Mouse (Mus musculus) ovary, adult 18-20 months (tissue): Measurements from ENCODE around the gene Abca1.

Source experiments
- DNase-seq: peaks from one replicate; pipeline ENCODE4 v3.0.0; 2022; ENCODE audit warnings: low spot score, mixed read lengths

The Abca1 gene

DNA sequence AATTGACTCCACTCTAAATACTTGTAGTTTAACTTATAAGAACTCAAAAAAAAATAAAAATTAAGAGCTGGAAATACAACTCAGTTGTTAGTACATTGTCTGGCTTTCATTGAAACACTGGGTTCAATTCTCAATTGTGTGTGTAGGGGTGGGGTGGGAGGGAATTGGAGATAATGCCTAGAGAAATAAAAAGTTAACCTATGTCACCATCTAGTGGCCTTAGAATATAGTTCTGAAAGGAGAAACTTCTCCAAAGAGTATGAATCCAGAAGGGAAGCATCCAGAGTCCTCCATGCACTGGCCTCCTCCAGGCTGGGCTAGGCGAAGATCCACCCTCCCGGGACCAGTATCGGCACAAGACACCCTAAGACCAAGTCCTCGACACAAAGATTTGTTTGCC lies 150.5 kb downstream of the Abca1 start:
- DNase-seq = no peak

DNA sequence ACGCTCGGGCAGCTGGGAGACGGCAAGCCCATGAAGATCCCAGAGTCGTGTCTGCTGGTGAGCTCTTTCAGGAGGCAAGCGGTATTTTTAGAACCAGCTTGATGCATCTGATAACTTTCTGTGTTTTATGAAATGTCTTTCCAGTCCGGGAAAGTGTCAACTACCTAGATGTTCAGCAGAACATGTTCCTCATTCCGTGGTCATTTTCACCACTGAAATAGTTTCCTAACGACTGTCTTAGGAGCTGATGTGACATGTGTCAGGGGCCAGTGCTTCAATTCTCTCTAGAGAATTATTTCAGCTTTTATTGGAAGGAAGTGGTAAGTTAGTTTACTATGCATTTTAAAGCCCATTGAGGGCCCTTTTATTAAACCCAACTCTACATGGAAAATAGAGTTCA lies 159.5 kb downstream of the Abca1 start:
- no peak for DNase-seq

DNA sequence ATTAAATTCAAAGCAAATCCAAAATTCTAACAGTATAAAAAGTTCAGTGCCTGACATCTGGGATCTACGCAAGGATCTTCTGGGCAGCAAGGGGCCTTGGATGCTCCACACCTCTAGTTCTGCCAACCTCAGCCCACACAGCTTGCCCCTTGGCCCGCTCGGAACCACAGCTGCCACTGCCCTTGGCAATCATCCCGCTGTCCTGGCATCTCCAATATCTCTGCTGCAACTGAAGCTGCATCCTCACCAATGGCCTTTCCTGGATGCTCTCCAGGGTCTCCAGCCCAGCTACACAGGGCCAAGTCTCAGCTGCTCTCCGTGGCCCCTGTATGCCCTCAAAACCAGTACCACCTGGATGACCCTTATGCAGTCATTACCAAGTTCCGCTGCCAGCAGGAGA lies 160.2 kb downstream of the Abca1 start:
- no peak for DNase-seq

DNA sequence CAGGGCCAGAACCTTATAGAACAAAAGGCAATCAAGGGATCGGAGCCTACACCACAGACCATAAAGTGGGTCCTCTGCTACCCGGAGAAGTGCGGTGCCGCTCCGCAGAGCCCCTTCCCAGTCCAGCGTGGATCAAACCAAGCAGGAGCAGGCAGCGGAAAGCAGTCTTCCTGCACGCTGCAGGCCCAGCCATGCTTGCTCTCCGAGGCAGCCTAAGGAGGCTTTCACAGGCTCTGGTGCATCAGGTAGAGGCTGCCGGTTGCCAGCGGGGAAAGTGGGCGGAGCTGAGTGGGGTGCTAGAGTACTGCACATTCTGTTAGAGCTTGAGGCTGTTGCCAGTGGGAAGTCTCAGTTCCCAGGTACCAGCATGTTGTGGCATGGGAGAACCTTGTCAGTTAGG lies 170.4 kb downstream of the Abca1 start, which contains the start of gene Nipsnap3a:
TSS of gene Nipsnap3a (plus strand) at position 25 of the 400 bp plus-strand sequence.
- DNase-seq = no peak

DNA sequence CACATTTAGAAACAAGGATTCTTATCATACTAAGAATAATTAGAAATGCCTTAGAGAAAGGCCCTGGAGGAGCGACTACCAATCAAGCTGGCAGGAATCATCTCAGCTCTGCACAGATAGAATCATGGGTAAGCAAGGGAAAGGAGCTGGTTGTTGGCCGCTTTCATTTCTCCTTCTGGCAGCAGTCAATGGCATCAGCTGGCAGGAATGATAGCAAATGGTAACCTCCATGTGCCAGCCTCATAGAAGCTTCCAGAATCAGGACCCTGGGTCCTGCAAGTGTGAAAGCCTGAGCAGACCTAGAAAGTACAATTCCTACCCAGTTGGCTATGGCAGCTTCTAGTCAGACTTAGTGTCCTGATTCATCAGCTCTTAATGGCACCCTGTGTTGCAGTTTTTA lies 173.4 kb downstream of the Abca1 start:
- DNase-seq = no peak

DNA sequence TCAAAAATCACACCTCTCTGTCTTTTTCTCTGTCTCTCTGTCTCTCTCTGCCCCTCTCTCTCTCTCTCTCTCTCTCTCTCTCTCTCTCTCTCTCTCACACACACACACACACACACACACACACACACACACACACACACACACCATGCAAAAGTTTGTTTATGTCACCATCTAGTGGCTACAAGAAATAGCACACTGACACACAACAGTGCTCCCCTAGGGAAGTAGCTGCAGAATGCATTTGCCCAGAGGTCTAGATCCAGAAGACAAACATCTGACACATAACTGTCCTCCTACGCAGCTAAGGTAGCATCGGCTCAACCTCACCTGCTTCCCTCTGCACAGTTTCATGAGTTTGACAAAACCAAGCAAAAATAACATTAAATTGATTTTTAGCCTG lies 174.5 kb downstream of the Abca1 start:
- no peak for DNase-seq
